Mouse (Mus musculus) myocyte (in vitro differentiated cells): ENCODE measurements around the gene Susd4.

Experiments used
- CEBPB ChIP-seq: IDR thresholded peaks from 2 replicates; pipeline ENCODE4 v1.6.1; 2011; ENCODE audit warnings: mild to moderate bottlenecking, moderate library complexity; ENCODE audit not compliant: poor library complexity, insufficient read depth, severe bottlenecking
- E2F4 ChIP-seq: IDR thresholded peaks from one replicate; pipeline ENCODE4 v1.6.1; 2011; ENCODE audit warnings: mild to moderate bottlenecking, control low read depth, moderate library complexity; ENCODE audit not compliant: insufficient read depth
- MAX ChIP-seq: IDR thresholded peaks from one replicate; pipeline ENCODE4 v1.6.1; 2011; ENCODE audit warnings: low read depth, mild to moderate bottlenecking, control low read depth
- POLR2A ChIP-seq: IDR thresholded peaks from one replicate; pipeline ENCODE4 v1.6.1; 2011; ENCODE audit warnings: low read depth, mild to moderate bottlenecking, control low read depth, moderate library complexity; ENCODE audit not compliant: insufficient read length
- POLR2AphosphoS2 ChIP-seq: IDR thresholded peaks from one replicate; pipeline ENCODE4 v1.6.1; 2011; ENCODE audit warnings: low read depth, control low read depth; ENCODE audit not compliant: insufficient read length
- REST ChIP-seq: IDR thresholded peaks from one replicate; pipeline ENCODE4 v1.6.1; 2011; ENCODE audit warnings: mild to moderate bottlenecking, control low read depth, moderate library complexity; ENCODE audit not compliant: insufficient read depth, insufficient read length
- TCF12 ChIP-seq: IDR thresholded peaks from one replicate; pipeline ENCODE4 v1.6.1; 2011; ENCODE audit warnings: mild to moderate bottlenecking, control low read depth; ENCODE audit not compliant: poor library complexity, insufficient read depth, severe bottlenecking
- TCF3 ChIP-seq: IDR thresholded peaks from one replicate; pipeline ENCODE4 v1.6.1; 2011; ENCODE audit warnings: low read depth, control low read depth; ENCODE audit not compliant: insufficient read length

DNA sequence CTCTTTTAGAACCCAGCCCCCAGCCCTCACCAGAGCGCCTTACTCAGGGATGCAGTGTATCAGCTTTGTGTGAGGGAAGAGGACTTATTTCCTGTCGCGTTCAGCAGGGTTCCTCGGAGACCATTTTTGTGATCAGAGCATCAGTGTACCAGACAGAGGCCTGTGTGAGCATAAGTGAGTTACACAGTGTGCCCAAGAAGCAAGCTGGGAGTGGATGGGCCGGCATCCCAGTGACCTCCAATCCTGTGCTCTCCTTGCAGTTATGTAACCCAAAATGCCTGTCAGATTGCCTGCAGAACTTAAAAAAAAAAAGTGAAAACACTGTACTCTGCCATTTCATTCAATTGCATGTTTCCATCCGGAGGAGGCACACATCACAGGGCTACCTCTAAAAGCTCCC is 76.4 kb downstream of the Susd4 start:
- TF ChIP-seq POLR2A (no peak), MAX (no peak), E2F4 (no peak), TCF3 (no peak), CEBPB (no peak), POLR2AphosphoS2 (no peak), TCF12 (no peak), REST (no peak)
